Mouse (Mus musculus): ENCODE measurements around the gene Uxs1. TPM values are rescaled to one million over a fixed set of nuclear protein-coding genes. Genes with fewer than 3 reads are reported as not detected.

Gene Uxs1
- total and polyA plus RNA-seq, 2 experiments from 2014 or later: 5.3 to 10.4 TPM

GRCm38 (mm10) chr1:43798048-43798447 is 29.6 kb downstream of the Uxs1 start:
- peaks cover 6% of the 10 kb centered on the region for H3K36me3 ChIP-seq (replicated peaks; ENCODE audit: control insufficient read depth, insufficient read depth, low read length)
- ATAC-seq (ENCODE audit: insufficient read depth, low read depth) (no peak), DNase-seq (ENCODE audit: low spot score) (no peak)
- no peak overlapping the region for H3K4me2 ChIP-seq (ENCODE audit: low read depth, low read length)
- 77% methylated on average over 3 of the region's 3 CpGs for WGBS
- no peak overlapping the region for H3K4me3 ChIP-seq (ENCODE audit: low read depth, low read length)
- H3K9me3 ChIP-seq (replicated peaks; ENCODE audit: control insufficient read depth, low read length): no peaks in the 10 kb centered on the region
- no peak overlapping the region for H3K9ac ChIP-seq (replicated peaks; ENCODE audit: low read depth, low read length)
- no peak overlapping the region for H3K27ac ChIP-seq (ENCODE audit: low read depth)
- no peak for TF ChIP-seq EP300 (IDR thresholded peaks at IDR 0.05; ENCODE audit: low read depth)
- TF ChIP-seq CTCF (IDR thresholded peaks at IDR 0.05; ENCODE audit: low read depth): no peak
- H3K4me1 ChIP-seq (ENCODE audit: control insufficient read depth, insufficient read depth): no peaks in the 10 kb centered on the region
- no peaks in the 10 kb centered on the region for H3K27me3 ChIP-seq (ENCODE audit: control insufficient read depth, insufficient read depth, low read length)

DNA sequence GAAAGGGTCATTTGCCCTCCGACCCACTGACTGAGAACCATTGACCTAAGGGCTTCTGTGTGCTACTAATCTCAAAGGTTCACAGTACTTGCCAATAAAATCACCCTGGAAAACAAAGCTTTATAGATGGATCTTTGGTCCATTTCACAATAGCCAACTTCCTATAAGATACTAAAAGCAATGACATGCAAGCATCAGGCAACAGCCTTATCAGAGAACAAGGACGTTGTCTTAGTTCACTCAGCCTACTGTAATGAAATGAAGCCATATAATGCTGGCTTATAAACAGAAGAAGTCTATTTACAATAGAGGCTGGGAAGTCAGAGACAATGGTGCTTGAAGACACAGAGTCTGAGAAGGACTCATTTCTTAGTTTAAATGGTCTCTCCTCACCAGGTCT is 37.8 kb downstream of the Uxs1 start:
- H3K27ac ChIP-seq (ENCODE audit: low read depth): no peak overlapping the region
- H3K4me1 ChIP-seq (ENCODE audit: control insufficient read depth, insufficient read depth): no peaks in the 10 kb centered on the region
- H3K4me2 ChIP-seq (ENCODE audit: low read depth, low read length): no peak overlapping the region
- no peak overlapping the region for H3K4me3 ChIP-seq (ENCODE audit: low read depth, low read length)
- H3K9me3 ChIP-seq (replicated peaks; ENCODE audit: control insufficient read depth, low read length): no peaks in the 10 kb centered on the region
- no peak for ATAC-seq (ENCODE audit: insufficient read depth, low read depth)
- 75% methylated on average over 2 of the region's 2 CpGs for WGBS
- no peaks in the 10 kb centered on the region for H3K27me3 ChIP-seq (ENCODE audit: control insufficient read depth, insufficient read depth, low read length)
- TF ChIP-seq EP300 (IDR thresholded peaks at IDR 0.05; ENCODE audit: low read depth): no peak
- TF ChIP-seq CTCF (IDR thresholded peaks at IDR 0.05; ENCODE audit: low read depth): no peak
- no peak overlapping the region for H3K9ac ChIP-seq (replicated peaks; ENCODE audit: low read depth, low read length)
- no peak for DNase-seq (ENCODE audit: low spot score)
- H3K36me3 ChIP-seq (replicated peaks; ENCODE audit: control insufficient read depth, insufficient read depth, low read length): no peaks in the 10 kb centered on the region

DNA sequence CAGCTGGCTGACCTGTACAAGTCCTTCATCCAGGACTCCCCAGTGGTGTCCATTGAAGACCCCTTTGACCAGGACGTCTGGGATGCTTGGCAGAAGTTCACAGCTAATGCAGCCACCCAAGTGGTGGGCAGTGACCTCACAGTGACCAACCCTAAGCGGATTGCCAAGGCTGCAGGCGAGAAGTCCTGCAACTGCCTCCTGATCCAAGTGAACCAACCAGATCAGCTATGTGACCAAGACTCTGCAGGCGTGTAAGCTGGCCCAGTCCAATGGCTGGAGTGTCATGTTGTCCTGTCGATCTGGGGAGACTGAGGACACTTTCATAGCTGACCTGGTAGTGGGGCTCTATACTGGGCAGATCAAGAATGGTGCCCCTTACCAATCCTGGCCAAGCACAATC is 40.9 kb downstream of the Uxs1 start:
- DNase-seq (ENCODE audit: low spot score) (no peak), ATAC-seq (ENCODE audit: insufficient read depth, low read depth) (no peak)
- no peaks in the 10 kb centered on the region for H3K36me3 ChIP-seq (replicated peaks; ENCODE audit: control insufficient read depth, insufficient read depth, low read length)
- H3K27ac ChIP-seq (ENCODE audit: low read depth): no peak overlapping the region
- H3K27me3 ChIP-seq (ENCODE audit: control insufficient read depth, insufficient read depth, low read length): no peaks in the 10 kb centered on the region
- no peak overlapping the region for H3K4me3 ChIP-seq (ENCODE audit: low read depth, low read length)
- no peak overlapping the region for H3K4me2 ChIP-seq (ENCODE audit: low read depth, low read length)
- H3K9ac ChIP-seq (replicated peaks; ENCODE audit: low read depth, low read length): no peak overlapping the region
- H3K9me3 ChIP-seq (replicated peaks; ENCODE audit: control insufficient read depth, low read length): no peaks in the 10 kb centered on the region
- TF ChIP-seq EP300 (IDR thresholded peaks at IDR 0.05; ENCODE audit: low read depth) (no peak), CTCF (IDR thresholded peaks at IDR 0.05; ENCODE audit: low read depth) (no peak)
- H3K4me1 ChIP-seq (ENCODE audit: control insufficient read depth, insufficient read depth): 0 out of 2 replicates have a peak, but pooled peaks cover under 1% of the 10 kb centered on the region
- 87% methylated on average over 5 of the region's 5 CpGs for WGBS

- H3K4me3 ChIP-seq (ENCODE audit: low read depth, low read length): no peak overlapping the region
- H3K36me3 ChIP-seq (replicated peaks; ENCODE audit: control insufficient read depth, insufficient read depth, low read length): no peaks in the 10 kb centered on the region
- ATAC-seq (ENCODE audit: insufficient read depth, low read depth) (no peak), DNase-seq (ENCODE audit: low spot score) (no peak)
- H3K27ac ChIP-seq (ENCODE audit: low read depth): no peak overlapping the region
- 78% methylated on average over 5 of the region's 5 CpGs for WGBS
- no peak for TF ChIP-seq EP300 (IDR thresholded peaks at IDR 0.05; ENCODE audit: low read depth)
- no peak for TF ChIP-seq CTCF (IDR thresholded peaks at IDR 0.05; ENCODE audit: low read depth)
- H3K4me1 ChIP-seq (ENCODE audit: control insufficient read depth, insufficient read depth): peaks cover 6% of the 10 kb centered on the region; the same call in 1 of the 2 replicates
- H3K4me2 ChIP-seq (ENCODE audit: low read depth, low read length): no peak overlapping the region
- no peaks in the 10 kb centered on the region for H3K27me3 ChIP-seq (ENCODE audit: control insufficient read depth, insufficient read depth, low read length)
- H3K9ac ChIP-seq (replicated peaks; ENCODE audit: low read depth, low read length): no peak overlapping the region
- no peaks in the 10 kb centered on the region for H3K9me3 ChIP-seq (replicated peaks; ENCODE audit: control insufficient read depth, low read length)
These were observed 42.3 kb downstream of the Uxs1 start for GRCm38 (mm10) chr1:43785316-43785715.

DNA sequence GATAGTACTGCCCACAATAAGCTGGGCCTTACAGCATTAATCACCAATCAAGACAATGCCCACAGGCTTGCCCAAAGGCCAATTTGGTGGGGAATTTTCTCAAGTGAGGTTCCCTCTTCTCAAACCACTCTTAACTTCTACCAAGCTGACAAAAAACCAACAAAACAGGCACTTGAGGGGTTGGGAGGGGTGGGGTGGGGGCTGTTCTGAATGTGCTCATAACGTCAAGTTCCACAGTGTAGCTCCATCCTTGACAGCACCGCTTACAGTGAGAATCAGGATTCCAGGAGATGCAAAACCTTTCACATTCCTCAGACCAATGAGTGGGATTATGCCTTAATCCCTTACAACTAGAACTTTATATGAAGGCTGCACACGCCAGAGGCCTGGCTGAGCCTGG is 44.4 kb downstream of the Uxs1 start:
- WGBS: 84% methylated on average over 3 of the region's 3 CpGs

GRCm38 (mm10) chr1:43782680-43783079 is 44.9 kb downstream of the Uxs1 start:
- 94% methylated on average over 3 of the region's 3 CpGs for WGBS
- Histone ChIP-seq H3K9me3 (replicated peaks; ENCODE audit: control insufficient read depth, low read length) (no peaks in the 10 kb centered on the region), H3K36me3 (replicated peaks; ENCODE audit: control insufficient read depth, insufficient read depth, low read length) (peaks cover 7% of the 10 kb centered on the region), H3K4me2 (ENCODE audit: low read depth, low read length) (no peak overlapping the region), H3K27ac (ENCODE audit: low read depth) (no peak overlapping the region), H3K4me3 (ENCODE audit: low read depth, low read length) (no peak overlapping the region), H3K9ac (replicated peaks; ENCODE audit: low read depth, low read length) (no peak overlapping the region), H3K4me1 (ENCODE audit: control insufficient read depth, insufficient read depth) (peaks cover 6% of the 10 kb centered on the region; the same call in 1 of the 2 replicates), H3K27me3 (ENCODE audit: control insufficient read depth, insufficient read depth, low read length) (no peaks in the 10 kb centered on the region)
- ATAC-seq (ENCODE audit: insufficient read depth, low read depth): no peak
- TF ChIP-seq EP300 (IDR thresholded peaks at IDR 0.05; ENCODE audit: low read depth) (no peak), CTCF (IDR thresholded peaks at IDR 0.05; ENCODE audit: low read depth) (no peak)
- no peak for DNase-seq (ENCODE audit: low spot score)

More for the DNA sequence above, 44.4 kb downstream of the Uxs1 start:
- H3K9me3 ChIP-seq (replicated peaks; ENCODE audit: control insufficient read depth, low read length): no peaks in the 10 kb centered on the region
- no peak overlapping the region for H3K9ac ChIP-seq (replicated peaks; ENCODE audit: low read depth, low read length)
- H3K36me3 ChIP-seq (replicated peaks; ENCODE audit: control insufficient read depth, insufficient read depth, low read length): peaks cover 7% of the 10 kb centered on the region
- ATAC-seq (ENCODE audit: insufficient read depth, low read depth): no peak
- DNase-seq (ENCODE audit: low spot score): no peak
- peaks cover 6% of the 10 kb centered on the region; the same call in 1 of the 2 replicates for H3K4me1 ChIP-seq (ENCODE audit: control insufficient read depth, insufficient read depth)
- no peak overlapping the region for H3K4me2 ChIP-seq (ENCODE audit: low read depth, low read length)
- no peak overlapping the region for H3K4me3 ChIP-seq (ENCODE audit: low read depth, low read length)
- H3K27ac ChIP-seq (ENCODE audit: low read depth): no peak overlapping the region
- TF ChIP-seq EP300 (IDR thresholded peaks at IDR 0.05; ENCODE audit: low read depth) (no peak), CTCF (IDR thresholded peaks at IDR 0.05; ENCODE audit: low read depth) (no peak)
- H3K27me3 ChIP-seq (ENCODE audit: control insufficient read depth, insufficient read depth, low read length): no peaks in the 10 kb centered on the region
